Mouse (Mus musculus): ENCODE measurements at regions not wholly inside any gene's neighbourhood (a gene's known extent, or its start where the extent isn't known, plus 50 kb on each side); places are given as distances from the start of the nearest gene placed in this dataset.

GRCm38 (mm10) chr2:75112751-75113150, 287.1 kb downstream of the Mtx2 start:
- TF ChIP-seq CTCF (IDR thresholded peaks at IDR 0.05; ENCODE audit: low read depth), result no peak
- no peak for TF ChIP-seq EP300 (optimal IDR thresholded peaks at IDR 0.05)

All from stomach, postnatal 0 days (tissue).